Mouse (Mus musculus) heart, postnatal 4 days (tissue): Measurements from ENCODE around the gene Gdf9. TPM values are rescaled to one million over a fixed set of nuclear protein-coding genes. Genes with fewer than 3 reads are reported as not detected.

Source experiments
- DNase-seq: peaks from one replicate; pipeline ENCODE4 v3.0.0; 2021
- microRNA-seq, 2 experiments: library from miRNA; unstranded; fragments of <30 nt; microRNA quantifications; one replicate each; pipeline ENCODE4 v1.2.0; 2021 to 2022
- total RNA-seq, 2 experiments: library from RNA; stranded (reverse); gene quantifications; 2 replicates each; pipeline ENCODE4 v1.2.3; 2021

Gene Gdf9
- total RNA-seq, 2 experiments from 2014 or later, result 0.25 TPM; not detected in 1

GRCm38 (mm10) chr11:53478383-53479170 is 47.8 kb downstream of the Gdf9 start:
- DNase-seq, result no peak

- no peak for DNase-seq
Measured at GRCm38 (mm10) chr11:53479171-53479782, 48.5 kb downstream of the Gdf9 start.

DNA sequence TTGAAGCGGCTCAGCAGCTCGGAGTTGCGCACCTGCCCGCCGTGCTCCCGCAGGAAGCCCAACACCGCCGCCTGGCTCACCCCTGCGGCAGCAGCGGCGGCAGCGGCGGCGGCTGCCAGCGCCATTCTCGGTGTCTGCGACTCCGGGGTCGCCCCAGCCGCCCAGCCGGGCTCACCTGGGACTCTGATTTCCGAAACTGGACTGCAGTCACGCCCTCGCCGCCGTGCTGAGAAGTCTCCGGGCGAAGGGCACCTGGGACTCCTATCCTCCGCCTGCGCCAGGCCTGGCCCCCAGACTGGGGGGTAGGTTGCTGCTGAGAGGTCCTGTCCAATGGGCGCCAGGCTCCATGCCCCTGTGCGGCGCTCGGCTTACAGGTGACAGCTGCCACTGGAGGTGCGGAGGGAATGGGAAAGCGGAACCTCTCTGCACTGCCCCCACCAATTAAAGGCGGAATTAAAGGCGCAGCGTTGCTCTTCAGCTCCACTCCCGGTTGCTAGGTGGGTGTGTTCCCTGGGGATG is 49.0 kb downstream of the Gdf9 start, which contains the start of the genes Gm9945 and Sowaha:
Gm9945 (plus strand) TSS at position 384 of the 519 bp plus-strand sequence.
Sowaha (minus strand) TSS at position 492 of the 519 bp plus-strand sequence.
- DNase-seq, result peak; percentile 36

GRCm38 (mm10) chr11:53481088-53481730 is 50.4 kb downstream of the Gdf9 start:
- DNase-seq, result no peak

- DNase-seq, result no peak
Measured at GRCm38 (mm10) chr11:53483159-53483891, 52.5 kb downstream of the Gdf9 start.

GRCm38 (mm10) chr11:53485719-53486118 is 54.9 kb downstream of the Gdf9 start:
- DNase-seq, result no peak

DNA sequence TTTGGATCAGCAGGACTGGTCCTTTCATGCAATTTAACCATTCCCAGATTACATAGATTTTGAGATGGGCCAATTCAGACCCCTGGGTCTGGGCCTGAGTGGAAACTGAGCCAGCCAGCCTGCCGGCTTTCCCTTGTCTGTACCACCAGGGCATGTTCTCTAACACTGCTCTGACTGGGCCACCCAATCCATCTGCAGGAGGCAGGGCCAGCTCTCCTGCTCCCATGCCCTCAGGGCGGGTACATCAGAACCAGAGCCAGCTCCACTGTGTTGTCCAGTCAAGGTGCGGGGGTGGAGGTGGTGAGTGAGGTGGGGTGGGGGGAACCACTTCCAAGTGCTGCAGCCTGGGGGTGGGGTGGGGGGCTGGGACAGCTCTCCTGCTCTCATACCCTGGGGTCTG is 55.5 kb downstream of the Gdf9 start:
- no peak for DNase-seq

GRCm38 (mm10) chr11:53486822-53487594 is 56.2 kb downstream of the Gdf9 start:
- DNase-seq, result no peak

Small RNA genes lying within 50 kb of the gene (microRNA-seq; reads per million reads assigned to microRNA genes)
- gene Mir6920, result 0 to 0.61 reads per million in 2 experiments

Other genes starting within 250 kb of the Gdf9 start
- gene Hspa4, start 130.6 kb upstream of the Gdf9 start, total RNA-seq, result 100 to 1,000 TPM; 132 to 136 TPM
- 10 to 100 TPM in 1 of 2 experiments, 1 to 10 TPM in 1; 9.3 to 12.0 TPM for gene Zcchc10, start 106.3 kb upstream of the Gdf9 start, total RNA-seq
- 100 to 1,000 TPM; 141 to 157 TPM for gene Aff4, start 80.2 kb upstream of the Gdf9 start, total RNA-seq
- not detected for gene Leap2, start 7.9 kb upstream of the Gdf9 start, total RNA-seq
- gene Uqcrq, start 192 bp upstream of the Gdf9 start, total RNA-seq, result 1,000 to 10,000 TPM; 1,656 to 1,792 TPM
- gene Gm10447, start 26.1 kb downstream of the Gdf9 start, total RNA-seq, result not detected
- 1 to 10 TPM in 1 of 2 experiments, under 1 TPM in 1; 0.93 to 1.1 TPM for gene Shroom1, start 26.2 kb downstream of the Gdf9 start, total RNA-seq
- not detected for gene Gm9837, start 39.5 kb downstream of the Gdf9 start, total RNA-seq
- not detected for gene Gm9945, start 49.1 kb downstream of the Gdf9 start, total RNA-seq
- under 1 TPM; 0.07 to 0.27 TPM for gene Sowaha, start 49.3 kb downstream of the Gdf9 start, total RNA-seq
- 10 to 100 TPM; 62.9 to 65.0 TPM for gene Sept8, start 88.2 kb downstream of the Gdf9 start, total RNA-seq
- 10 to 100 TPM; 14.1 to 14.4 TPM for gene Kif3a, start 136.4 kb downstream of the Gdf9 start, total RNA-seq
- gene Il4, start 187.6 kb downstream of the Gdf9 start, total RNA-seq, result not detected
- not detected for gene Il13, start 203.7 kb downstream of the Gdf9 start, total RNA-seq